Mouse (Mus musculus) neural tube, embryonic 11.5 days (tissue): Measurements from ENCODE around the gene Klf13. TPM values are rescaled to one million over a fixed set of nuclear protein-coding genes. Genes with fewer than 3 reads are reported as not detected.

Experiments used
- ATAC-seq: fragments of 200-750 bp; cut with Nextera tagmentation; 2 replicates; pipeline ENCODE4 v1.8.0; 2017; ENCODE audit warnings: moderate number of reproducible peaks, mild to moderate bottlenecking, moderate TSS enrichment, moderate library complexity; ENCODE audit not compliant: insufficient read depth, low FRiP score, low TSS enrichment
- DNase-seq: peaks from one replicate; pipeline ENCODE4 v3.0.0-alpha.2; 2015; ENCODE audit warnings: low spot score
- H3K27ac ChIP-seq: fragments of 300-500 bp; sonication (generic); 2 replicates; pipeline ENCODE4 v1.5.1; 2014; ENCODE audit warnings: low read depth, mild to moderate bottlenecking, low read length
- H3K27me3 ChIP-seq: fragments of 300-500 bp; sonication (generic); 2 replicates; pipeline ENCODE4 v1.6.1; 2014; ENCODE audit warnings: mild to moderate bottlenecking, low read length, mixed read lengths; ENCODE audit not compliant: control insufficient read depth, insufficient read depth
- H3K36me3 ChIP-seq: fragments of 300-500 bp; sonication (generic); 2 replicates; pipeline ENCODE4 v1.6.1; 2014; ENCODE audit warnings: mild to moderate bottlenecking, low read length, moderate library complexity, mixed read lengths; ENCODE audit not compliant: control insufficient read depth, insufficient read depth
- H3K4me1 ChIP-seq: fragments of 300-500 bp; sonication (generic); 2 replicates; pipeline ENCODE4 v1.6.1; 2014; ENCODE audit warnings: low read length, mixed read lengths; ENCODE audit not compliant: control insufficient read depth, insufficient read depth
- H3K4me2 ChIP-seq: fragments of 300-500 bp; sonication (generic); 2 replicates; pipeline ENCODE4 v1.6.1; 2014; ENCODE audit warnings: low read depth, mild to moderate bottlenecking, moderate library complexity
- H3K4me3 ChIP-seq: fragments of 300-500 bp; sonication (generic); 2 replicates; pipeline ENCODE4 v1.5.1; 2014; ENCODE audit warnings: low read depth, low read length
- H3K9ac ChIP-seq: fragments of 300-500 bp; sonication (generic); 2 replicates; pipeline ENCODE4 v1.6.1; 2014; ENCODE audit warnings: mild to moderate bottlenecking, low read length
- H3K9me3 ChIP-seq: fragments of 300-500 bp; sonication (generic); 2 replicates; pipeline ENCODE4 v1.6.1; 2016; ENCODE audit warnings: low read length; ENCODE audit not compliant: control insufficient read depth
- whole genome bisulfite sequencing: fragments of 180-500 bp; shearing (Covaris S2); extraction: QIAGEN DNeasy Blood & Tissue Kit; methylation state at CpG from one replicate; pipeline ENCODE4 v1.1.7; 2014; 5-methylcytosine and 5-hydroxymethylcytosine counted together
- polyA plus RNA-seq: library from polyadenylated mRNA; unstranded; fragments of >200 nt; fragmentation: Nextera tagmentation; extraction: Ambion mirVana; gene quantifications from 2 replicates; pipeline ENCODE4 v1.2.1, GENCODE M21; 2014

The Klf13 gene
- polyA plus RNA-seq, 1 experiment from 2014 or later = 33.8 TPM

DNA sequence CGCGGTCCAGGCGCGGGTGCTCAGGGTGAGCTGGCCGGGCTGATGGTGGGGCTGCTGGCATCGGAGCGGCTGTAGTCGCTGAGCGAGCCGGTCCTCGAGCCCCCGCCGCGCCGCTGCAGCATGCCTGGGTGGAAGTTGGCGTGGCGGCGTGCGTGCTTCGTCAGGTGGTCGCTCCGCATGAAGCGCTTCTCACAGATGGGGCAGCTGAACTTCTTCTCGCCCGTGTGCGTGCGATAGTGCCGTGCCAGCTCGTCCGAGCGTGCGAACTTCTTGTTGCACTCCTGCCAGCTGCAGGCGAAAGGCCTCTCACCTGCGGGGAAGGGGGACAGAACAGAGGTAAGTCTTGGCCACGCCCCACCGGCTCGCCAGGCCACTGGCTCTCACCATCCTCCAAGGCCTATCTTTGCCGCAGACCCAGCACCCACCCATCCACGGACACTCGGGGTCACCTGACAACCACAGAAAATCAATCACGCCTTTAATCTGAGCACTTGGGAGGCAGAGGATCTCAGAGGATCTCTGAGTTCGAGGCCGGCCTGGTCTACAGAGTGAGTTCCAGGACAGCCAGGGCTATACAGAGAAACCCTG is 47.1 kb downstream of the Klf13 start:
- peaks cover 2% of the 10 kb centered on the region; the same call in 1 of the 2 replicates for H3K4me1 ChIP-seq
- H3K36me3 ChIP-seq = peaks cover 4% of the 10 kb centered on the region; the same call in 1 of the 2 replicates
- H3K27me3 ChIP-seq = no peaks in the 10 kb centered on the region
- no peak for ATAC-seq
- no peak overlapping the region for H3K4me2 ChIP-seq
- no peak overlapping the region for H3K27ac ChIP-seq
- no peak for DNase-seq
- H3K9ac ChIP-seq = no peak overlapping the region
- H3K4me3 ChIP-seq = no peak overlapping the region
- no peaks in the 10 kb centered on the region for H3K9me3 ChIP-seq
- WGBS = 82% methylated on average over 43 of the region's 43 CpGs

DNA sequence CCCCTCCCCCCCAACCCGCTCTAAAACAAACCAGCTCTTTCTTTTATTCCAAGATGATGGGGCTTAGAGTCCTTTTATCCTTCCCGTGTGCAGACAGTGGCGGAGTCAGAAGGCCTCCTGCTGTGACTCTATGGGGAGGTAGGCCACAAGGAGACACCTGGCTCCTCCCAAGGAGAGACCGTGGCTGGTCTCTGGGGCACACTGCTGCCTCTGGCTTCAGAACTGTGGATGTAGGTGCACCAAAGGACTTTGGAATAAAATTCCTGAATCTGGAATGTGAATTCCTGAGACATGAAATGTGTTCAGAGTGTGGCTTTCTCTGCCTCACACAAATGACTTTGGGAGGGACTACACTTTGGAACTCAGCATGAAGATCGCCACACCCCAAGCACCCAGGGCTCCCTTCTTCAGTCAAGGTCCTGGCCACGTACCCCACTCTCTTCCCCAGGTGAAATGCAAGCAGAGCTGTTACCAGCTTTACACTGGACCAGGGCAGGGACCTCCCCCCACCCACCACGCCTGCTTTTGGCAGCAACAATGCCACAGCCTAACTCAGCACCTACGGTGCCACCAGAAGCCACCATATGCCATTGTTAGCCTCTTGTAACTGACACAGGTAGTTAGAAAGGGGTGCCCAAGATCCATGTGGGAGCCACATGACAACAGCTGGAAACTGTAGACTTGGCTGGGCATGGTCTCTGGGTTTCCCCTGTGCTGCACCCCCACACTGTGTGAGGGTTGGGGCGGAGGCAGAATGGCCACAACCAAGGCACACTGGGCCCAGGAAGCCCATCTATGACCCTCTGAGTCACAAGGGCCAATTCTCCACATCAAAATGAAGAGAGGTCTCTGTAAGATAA is 49.4 kb downstream of the Klf13 start:
- no peak overlapping the region for H3K4me2 ChIP-seq
- ATAC-seq (no peak), DNase-seq (no peak)
- H3K9ac ChIP-seq = no peak overlapping the region
- H3K27me3 ChIP-seq = no peaks in the 10 kb centered on the region
- 78% methylated on average over 9 of the region's 9 CpGs for WGBS
- no peaks in the 10 kb centered on the region for H3K9me3 ChIP-seq
- no peaks in the 10 kb centered on the region for H3K4me1 ChIP-seq
- H3K36me3 ChIP-seq = peaks cover 4% of the 10 kb centered on the region; the same call in 1 of the 2 replicates
- H3K27ac ChIP-seq = no peak overlapping the region
- H3K4me3 ChIP-seq = no peak overlapping the region

DNA sequence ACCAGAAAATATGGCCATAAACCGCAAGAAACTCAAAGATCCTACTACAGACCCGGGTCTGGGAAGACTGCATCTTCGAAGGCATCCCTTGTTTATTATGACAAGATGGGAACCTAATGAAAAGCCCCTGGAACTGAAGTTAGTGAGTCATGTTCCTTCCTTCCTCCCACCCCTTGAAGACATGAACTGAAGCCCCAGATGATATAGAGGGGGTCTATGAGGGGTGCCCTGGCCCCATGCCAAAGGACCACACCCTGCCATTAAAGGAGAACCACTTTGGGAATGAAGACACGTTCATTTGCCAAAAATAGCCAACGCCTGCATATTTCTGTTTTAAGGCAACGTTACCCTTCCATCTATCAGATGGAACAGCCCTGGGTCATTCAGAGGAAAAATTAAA is 50.0 kb downstream of the Klf13 start:
- WGBS = 89% methylated on average over 6 of the region's 6 CpGs
- no peak for DNase-seq
- Histone ChIP-seq H3K36me3 (peaks cover 4% of the 10 kb centered on the region; the same call in 1 of the 2 replicates), H3K27me3 (no peaks in the 10 kb centered on the region), H3K4me1 (no peaks in the 10 kb centered on the region), H3K27ac (no peak overlapping the region), H3K9ac (no peak overlapping the region), H3K9me3 (no peaks in the 10 kb centered on the region), H3K4me2 (no peak overlapping the region), H3K4me3 (no peak overlapping the region)
- no peak for ATAC-seq

DNA sequence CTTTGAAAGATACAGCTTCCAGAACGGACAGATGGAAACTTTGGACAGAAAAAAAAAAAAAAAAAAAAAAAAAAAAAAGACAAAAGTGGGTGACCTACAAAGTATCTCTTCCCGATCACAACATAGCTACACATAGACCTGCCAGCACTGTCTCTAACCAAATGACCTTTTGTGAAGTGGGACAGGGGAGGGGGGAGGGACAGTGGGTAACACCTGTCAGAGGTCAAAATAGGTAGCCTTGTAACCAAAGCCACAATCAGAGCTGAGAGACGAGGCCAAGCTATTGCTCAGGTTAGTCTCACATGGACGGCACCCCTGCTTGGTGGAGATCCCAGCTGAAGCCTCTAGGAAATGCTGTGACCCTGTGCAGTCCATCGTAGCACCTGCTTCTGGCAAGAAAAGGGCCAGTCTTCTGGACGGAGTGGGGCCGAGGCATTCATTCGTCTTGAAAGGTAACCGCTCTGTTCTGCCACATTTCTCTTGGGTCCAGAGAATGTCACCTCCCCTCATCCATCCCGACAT is 51.1 kb downstream of the Klf13 start:
- H3K4me1 ChIP-seq = no peaks in the 10 kb centered on the region
- 87% methylated on average over 10 of the region's 10 CpGs for WGBS

DNA sequence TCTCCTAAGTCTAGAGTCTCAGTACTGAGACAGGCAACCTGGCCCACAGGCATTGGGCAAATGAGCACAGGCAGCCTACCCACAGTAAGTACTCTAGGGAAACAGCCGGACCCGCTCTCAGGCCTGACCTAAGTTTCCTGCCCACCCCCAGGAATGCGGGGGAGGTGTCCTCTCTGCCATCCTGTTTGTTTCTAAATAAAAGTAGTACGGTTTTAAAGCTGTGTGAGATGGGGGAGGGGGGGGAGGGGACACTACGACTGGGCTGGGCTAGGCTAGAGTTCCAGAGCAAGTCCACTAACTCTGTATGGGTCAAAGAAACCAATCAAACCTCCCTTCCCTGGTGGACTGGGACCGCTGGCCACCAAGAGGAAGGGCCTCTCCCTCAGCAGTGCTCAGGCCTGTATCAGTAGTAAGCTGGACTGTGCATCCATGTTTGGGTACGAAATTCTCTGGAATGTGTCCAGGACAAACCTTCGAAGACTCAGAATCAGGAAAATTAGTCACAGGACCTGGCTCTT is 51.6 kb downstream of the Klf13 start:
- peaks cover 4% of the 10 kb centered on the region; the same call in 1 of the 2 replicates for H3K36me3 ChIP-seq
- no peak overlapping the region for H3K9ac ChIP-seq
- H3K9me3 ChIP-seq = no peaks in the 10 kb centered on the region
- ATAC-seq (no peak), DNase-seq (no peak)
- H3K4me1 ChIP-seq = no peaks in the 10 kb centered on the region
- H3K27ac ChIP-seq = no peak overlapping the region
- no peak overlapping the region for H3K4me2 ChIP-seq
- no peaks in the 10 kb centered on the region for H3K27me3 ChIP-seq
- H3K4me3 ChIP-seq = no peak overlapping the region
- WGBS = 64% methylated on average over 8 of the region's 8 CpGs

More for the DNA sequence above, 51.1 kb downstream of the Klf13 start:
- no peak for ATAC-seq
- H3K36me3 ChIP-seq = peaks cover 4% of the 10 kb centered on the region; the same call in 1 of the 2 replicates
- H3K4me2 ChIP-seq = no peak overlapping the region
- H3K27me3 ChIP-seq = no peaks in the 10 kb centered on the region
- no peak overlapping the region for H3K9ac ChIP-seq
- H3K9me3 ChIP-seq = no peaks in the 10 kb centered on the region
- no peak overlapping the region for H3K27ac ChIP-seq
- H3K4me3 ChIP-seq = no peak overlapping the region
- no peak for DNase-seq

DNA sequence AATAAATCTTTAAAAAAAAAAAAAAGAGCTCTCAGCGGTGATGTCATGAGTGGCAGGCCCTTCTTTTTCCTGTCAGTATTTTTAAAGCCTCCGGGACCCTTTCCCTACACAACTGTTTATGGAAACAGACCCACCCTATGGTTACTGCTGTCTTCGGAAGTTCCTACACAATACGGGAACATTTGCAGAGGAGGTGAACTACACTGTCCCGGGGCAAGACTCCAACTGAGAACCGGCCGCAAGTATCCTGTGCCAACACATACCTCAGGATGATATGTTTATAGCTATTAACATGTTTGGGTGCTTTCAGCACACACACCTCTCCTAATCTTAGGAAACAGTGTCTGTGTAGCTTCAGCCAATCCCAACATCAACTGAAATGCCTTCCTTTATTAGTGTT is 53.7 kb downstream of the Klf13 start:
- DNase-seq = no peak
- WGBS = 91% methylated on average over 7 of the region's 7 CpGs
- no peaks in the 10 kb centered on the region for H3K9me3 ChIP-seq
- no peak for ATAC-seq
- no peak overlapping the region for H3K9ac ChIP-seq
- H3K4me3 ChIP-seq = no peak overlapping the region
- H3K4me1 ChIP-seq = no peaks in the 10 kb centered on the region
- peaks cover under 1% of the 10 kb centered on the region; the same call in 1 of the 2 replicates for H3K36me3 ChIP-seq
- H3K27me3 ChIP-seq = no peaks in the 10 kb centered on the region
- H3K27ac ChIP-seq = no peak overlapping the region
- no peak overlapping the region for H3K4me2 ChIP-seq

DNA sequence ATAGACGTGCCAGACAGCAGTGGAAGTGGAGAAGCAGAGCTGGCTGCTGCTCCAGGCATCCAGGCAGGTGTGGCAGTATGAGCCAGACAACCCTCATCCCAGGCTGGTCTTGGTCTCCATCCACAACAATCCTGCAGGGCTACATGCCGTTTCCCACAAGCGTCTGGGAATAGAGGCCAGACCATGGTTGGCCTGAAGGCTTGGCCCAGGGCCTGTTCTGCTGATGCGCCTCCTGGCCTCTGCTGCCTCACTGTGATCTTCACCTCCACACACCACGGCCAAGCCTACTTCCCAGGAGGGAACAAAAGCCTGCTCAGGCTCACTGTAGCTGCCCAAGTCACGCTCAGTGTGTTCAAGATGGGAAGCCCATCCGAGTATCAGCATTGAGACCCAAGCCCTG is 56.0 kb downstream of the Klf13 start:
- no peak for ATAC-seq

DNA sequence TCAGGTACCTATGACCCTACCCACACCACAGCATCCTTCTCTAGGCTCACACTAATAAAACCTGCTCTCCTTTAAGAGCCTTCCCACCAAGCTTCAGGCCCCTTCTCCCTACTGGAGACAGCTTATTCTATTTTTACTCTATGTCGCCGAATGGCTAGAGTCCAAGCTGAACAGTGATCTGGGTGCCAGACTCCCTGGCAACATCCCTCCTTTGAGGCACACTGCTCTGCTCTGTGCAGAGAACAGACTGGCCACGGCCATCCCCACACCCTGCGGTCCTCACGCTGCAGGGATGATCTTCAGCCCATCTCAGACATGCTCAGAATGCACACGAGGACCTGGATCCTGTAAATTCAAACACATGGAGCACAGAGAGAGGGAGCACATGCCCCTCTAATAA is 59.1 kb downstream of the Klf13 start:
- H3K4me1 ChIP-seq = no peaks in the 10 kb centered on the region
- H3K4me3 ChIP-seq = no peak overlapping the region
- H3K4me2 ChIP-seq = no peak overlapping the region
- ATAC-seq (no peak), DNase-seq (no peak)
- H3K27ac ChIP-seq = no peak overlapping the region
- 90% methylated on average over 6 of the region's 6 CpGs for WGBS
- H3K27me3 ChIP-seq = no peaks in the 10 kb centered on the region
- no peak overlapping the region for H3K9ac ChIP-seq
- H3K36me3 ChIP-seq = no peaks in the 10 kb centered on the region
- no peaks in the 10 kb centered on the region for H3K9me3 ChIP-seq

More for the DNA sequence above, 56.0 kb downstream of the Klf13 start:
- Histone ChIP-seq H3K27ac (no peak overlapping the region), H3K4me2 (no peak overlapping the region), H3K4me1 (no peaks in the 10 kb centered on the region), H3K36me3 (no peaks in the 10 kb centered on the region), H3K27me3 (no peaks in the 10 kb centered on the region), H3K9ac (no peak overlapping the region), H3K4me3 (no peak overlapping the region), H3K9me3 (no peaks in the 10 kb centered on the region)
- 89% methylated on average over 7 of the region's 7 CpGs for WGBS
- no peak for DNase-seq
